ENCODE assay signal across 34 mouse cellular contexts in the genomic region with DNA sequence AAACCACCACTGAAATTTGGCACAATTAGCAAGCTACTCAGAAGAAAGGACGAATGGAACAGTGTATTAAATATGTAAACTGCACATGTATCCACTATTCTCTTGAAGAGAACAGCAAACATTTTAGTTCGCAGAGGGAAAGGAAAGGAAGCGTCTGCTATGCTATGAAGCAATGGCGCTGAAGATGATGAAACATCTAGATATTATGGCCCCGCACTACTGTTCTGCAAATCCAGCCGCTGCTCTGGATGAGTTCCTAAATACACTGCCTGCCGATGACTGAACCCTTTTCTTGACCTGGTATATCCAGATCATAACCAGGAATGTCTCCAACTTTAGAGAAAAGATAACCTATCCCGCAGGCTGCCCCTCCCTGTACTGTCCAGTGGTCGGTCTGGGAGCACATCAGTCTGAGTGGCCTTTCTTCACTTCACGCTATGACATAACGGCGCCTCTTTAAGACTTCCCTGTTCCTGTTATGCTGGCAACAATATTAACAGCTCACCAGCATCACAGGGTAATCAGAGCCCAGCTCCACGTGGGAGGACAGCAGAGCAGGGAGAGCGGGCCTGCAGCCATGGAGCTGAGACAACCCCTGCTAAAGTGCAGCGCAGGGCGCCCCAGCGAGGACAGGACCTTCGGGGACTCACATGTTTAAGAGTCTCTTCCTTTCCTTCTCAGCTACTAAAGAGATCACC. TPM values are rescaled to one million over a fixed set of nuclear protein-coding genes. Genes with fewer than 3 reads are reported as not detected.
DNase-seq lines count a peak whose midpoint lies in the region; ATAC-seq lines count a peak whose summit lies in the region.
"Had no signal": no experiment of that assay in that cellular context is flagged by ENCODE, and none has a peak within 500 bp of the region (broad histone marks: within the 10 kb centered on the region; RNA-seq: fewer than 3 reads in every experiment).

No protein-coding gene starts in this region.

- peaks cover 12% of the 10 kb centered on the region for H3K4me1 ChIP-seq in heart, embryonic 10.5 days
- H3K4me1 ChIP-seq in liver, embryonic 15.5 days (replicated peaks) = no peaks in the 10 kb centered on the region
- H3K4me1 ChIP-seq in liver, embryonic 11.5 days (replicated peaks; ENCODE audit: control insufficient read depth, insufficient read depth, low read length) = no peaks in the 10 kb centered on the region
- H3K4me1 ChIP-seq: embryonic facial prominence, embryonic 13.5 days; forebrain, embryonic 10.5 days; forebrain, embryonic 15.5 days; hindbrain, embryonic 12.5 days; intestine, embryonic 15.5 days; limb, embryonic 10.5 days; limb, embryonic 15.5 days; midbrain, embryonic 13.5 days; stomach, embryonic 15.5 days had no signal

- H3K9ac ChIP-seq in liver, embryonic 15.5 days = no peak overlapping the region
- no peak overlapping the region for H3K9ac ChIP-seq in liver, embryonic 11.5 days (ENCODE audit: low read depth, low read length)
- H3K9ac ChIP-seq: embryonic facial prominence, embryonic 13.5 days; forebrain, embryonic 15.5 days; hindbrain, embryonic 12.5 days; intestine, embryonic 15.5 days; limb, embryonic 15.5 days; lung, embryonic 14.5 days; midbrain, embryonic 13.5 days; stomach, embryonic 15.5 days had no signal

- no peak overlapping the region for H3K4me3 ChIP-seq in heart, embryonic 10.5 days
- H3K4me3 ChIP-seq in liver, embryonic 15.5 days (replicated peaks) = no peak overlapping the region
- H3K4me3 ChIP-seq in liver, embryonic 11.5 days (ENCODE audit: low read depth, low read length) = no peak overlapping the region
- H3K4me3 ChIP-seq: embryonic facial prominence, embryonic 13.5 days; forebrain, embryonic 10.5 days; forebrain, embryonic 15.5 days; hindbrain, embryonic 12.5 days; intestine, embryonic 15.5 days; limb, embryonic 10.5 days; limb, embryonic 15.5 days; midbrain, embryonic 13.5 days; stomach, embryonic 15.5 days had no signal

- DNase-seq in heart, adult 11 months = peak; percentile 92
- DNase-seq in heart, embryonic 10.5 days (ENCODE audit: low spot score) = no peak
- DNase-seq in liver, embryonic 11.5 days (ENCODE audit: low spot score) = no peak
- peak; percentile 26 for DNase-seq in lung, postnatal 36 days
- no peak for DNase-seq in lung, postnatal 25 days (ENCODE audit: low spot score)
- no peak for DNase-seq in right cerebral cortex, postnatal 36 days (ENCODE audit: low spot score in 2 of 2)
- DNase-seq: adrenal gland, postnatal 14 days; cerebellum, adult 11-12 months; cerebellum, adult 9-11 months; kidney, adult 2 months; layer of hippocampus, postnatal 36 days; lung, embryonic 14.5 days; retina, postnatal 1 day; right cerebral cortex, postnatal 14 days; thymus, postnatal 14 days had no signal

- H3K27ac ChIP-seq in heart, embryonic 10.5 days = no peak overlapping the region
- no peak overlapping the region; the same call in 1 of the 2 replicates for H3K27ac ChIP-seq in liver, embryonic 15.5 days (replicated peaks)
- no peak overlapping the region for H3K27ac ChIP-seq in liver, embryonic 11.5 days (ENCODE audit: low read depth, low read length)
- H3K27ac ChIP-seq: embryonic facial prominence, embryonic 13.5 days; forebrain, embryonic 10.5 days; forebrain, embryonic 15.5 days; hindbrain, embryonic 12.5 days; hindbrain, postnatal 0 days; intestine, embryonic 15.5 days; kidney, postnatal 0 days; limb, embryonic 10.5 days; limb, embryonic 15.5 days; midbrain, embryonic 13.5 days; stomach, embryonic 15.5 days had no signal

- H3K9me3 ChIP-seq in heart, embryonic 10.5 days = no peaks in the 10 kb centered on the region
- no peaks in the 10 kb centered on the region for H3K9me3 ChIP-seq in liver, embryonic 15.5 days (replicated peaks)
- H3K9me3 ChIP-seq in liver, embryonic 11.5 days (ENCODE audit: control insufficient read depth, low read length) = no peaks in the 10 kb centered on the region
- H3K9me3 ChIP-seq: embryonic facial prominence, embryonic 13.5 days; forebrain, embryonic 10.5 days; forebrain, embryonic 15.5 days; hindbrain, embryonic 12.5 days; intestine, embryonic 15.5 days; limb, embryonic 10.5 days; limb, embryonic 15.5 days; midbrain, embryonic 13.5 days; stomach, embryonic 15.5 days had no signal

- peak; percentile 13; the same call in 1 of the 2 replicates for ATAC-seq in liver, embryonic 15.5 days (ENCODE audit: insufficient read depth)
- no peak for ATAC-seq in liver, embryonic 11.5 days (replicated peaks; ENCODE audit: low FRiP score)
- peak; percentile 62 for ATAC-seq in monocyte, adult 5-6 weeks (replicated peaks; ENCODE audit: insufficient number of reproducible peaks, low FRiP score, low TSS enrichment, poor library complexity, severe bottlenecking)
- ATAC-seq: forebrain, embryonic 15.5 days; hindbrain, postnatal 0 days; intestine, embryonic 15.5 days; midbrain, embryonic 13.5 days; Patski had no signal

- WGBS in heart, embryonic 10.5 days = 83% methylated on average over 18 of the region's 18 CpGs
- 86% methylated on average over 18 of the region's 18 CpGs for WGBS in liver, embryonic 15.5 days (ENCODE audit: insufficient replicate concordance)
- WGBS in liver, embryonic 11.5 days = 90% methylated on average over 18 of the region's 18 CpGs

- peaks cover 71% of the 10 kb centered on the region for H3K36me3 ChIP-seq in heart, embryonic 10.5 days
- peaks cover 74% of the 10 kb centered on the region for H3K36me3 ChIP-seq in liver, embryonic 15.5 days (replicated peaks)
- peaks cover 30% of the 10 kb centered on the region for H3K36me3 ChIP-seq in liver, embryonic 11.5 days (ENCODE audit: control insufficient read depth, insufficient read depth, low read length)

- H3K4me2 ChIP-seq in liver, embryonic 15.5 days = peak overlapping the region; percentile 10; the same call in 1 of the 2 replicates
- no peak overlapping the region for H3K4me2 ChIP-seq in liver, embryonic 11.5 days
- H3K4me2 ChIP-seq: embryonic facial prominence, embryonic 13.5 days; forebrain, embryonic 15.5 days; heart, embryonic 11.5 days; hindbrain, embryonic 12.5 days; intestine, embryonic 15.5 days; limb, embryonic 15.5 days; lung, embryonic 14.5 days; midbrain, embryonic 13.5 days; stomach, embryonic 15.5 days had no signal

- no peaks in the 10 kb centered on the region for H3K27me3 ChIP-seq in heart, embryonic 10.5 days (ENCODE audit: insufficient read depth, poor library complexity, severe bottlenecking)
- H3K27me3 ChIP-seq in liver, embryonic 15.5 days = no peaks in the 10 kb centered on the region
- H3K27me3 ChIP-seq in liver, embryonic 11.5 days (replicated peaks; ENCODE audit: control insufficient read depth, insufficient read depth, low read length) = no peaks in the 10 kb centered on the region
- H3K27me3 ChIP-seq: embryonic facial prominence, embryonic 13.5 days; forebrain, embryonic 15.5 days; hindbrain, embryonic 12.5 days; intestine, embryonic 15.5 days; limb, embryonic 15.5 days; midbrain, embryonic 13.5 days; Patski; stomach, embryonic 15.5 days had no signal

RNA-seq across cellular contexts. Expression of a gene that starts 8.7 kb away (rescaled TPM):
- polyA plus RNA-seq in heart, embryonic 10.5 days (2016; fragmentation: Nextera tagmentation; extraction: Ambion mirVana) = 220 and 292 TPM in 2 replicates
- polyA plus RNA-seq in liver, embryonic 15.5 days (2015; fragmentation: Nextera tagmentation; extraction: Ambion mirVana) = 141 and 142 TPM in 2 replicates
- polyA plus RNA-seq in liver, embryonic 11.5 days (2014; fragmentation: Nextera tagmentation; extraction: Ambion mirVana) = 414 and 416 TPM in 2 replicates
- 289 to 360 TPM (median 315 TPM) in 3 replicates for total RNA-seq in monocyte, adult 5-6 weeks (2017)

RNA-seq across cellular contexts. Expression of a gene that starts 27.2 kb away (rescaled TPM):
- 26.7 and 49.9 TPM in 2 replicates for polyA plus RNA-seq in heart, embryonic 10.5 days (2016; fragmentation: Nextera tagmentation; extraction: Ambion mirVana)
- not detected in 2 replicates for polyA plus RNA-seq in liver, embryonic 15.5 days (2015; fragmentation: Nextera tagmentation; extraction: Ambion mirVana)
- polyA plus RNA-seq in liver, embryonic 11.5 days (2014; fragmentation: Nextera tagmentation; extraction: Ambion mirVana) = 0.21 and 0.23 TPM in 2 replicates
- not detected in 3 replicates for total RNA-seq in monocyte, adult 5-6 weeks (2017)
- total RNA-seq: adrenal gland, postnatal 14 days; megakaryocyte-erythroid progenitor cell, adult 5-6 weeks; MEL had no signal
- polyA plus RNA-seq: embryonic facial prominence, embryonic 13.5 days; forebrain, embryonic 10.5 days; forebrain, embryonic 15.5 days; frontal cortex, adult 2 months; hindbrain, embryonic 12.5 days; hindbrain, postnatal 0 days; intestine, embryonic 15.5 days; kidney, postnatal 0 days; limb, embryonic 10.5 days; limb, embryonic 15.5 days; midbrain, embryonic 13.5 days; neural tube, embryonic 14.5 days; Patski; stomach, embryonic 15.5 days had no signal

Comparison
In these comparisons a context has a peak if more than half of its experiments do, and no peak if none do; other contexts are left out.
1. DNase-seq: peak in heart, adult 11 months (single experiment) and lung, postnatal 36 days (single experiment); none in heart, embryonic 10.5 days (single experiment), liver, embryonic 11.5 days (single experiment), lung, postnatal 25 days (single experiment) and right cerebral cortex, postnatal 36 days (0 of 2).
2. RNA of a gene that starts 27.2 kb away (polyA plus RNA-seq): 26.7 to 49.9 TPM in heart, embryonic 10.5 days; 0.21 to 0.23 TPM in liver, embryonic 11.5 days and not detected in liver, embryonic 15.5 days; every median in the first group is over 10 times any median in the second.